Mouse (Mus musculus) adrenal gland, postnatal 10 days (tissue): Measurements from ENCODE around the gene Fibin. TPM values are rescaled to one million over a fixed set of nuclear protein-coding genes. Genes with fewer than 3 reads are reported as not detected.

Experiments
- DNase-seq: peaks from one replicate; pipeline ENCODE4 v3.0.0; 2021; ENCODE audit warnings: mixed read lengths
- long read RNA-seq, 2 experiments: library from polyadenylated mRNA; stranded (forward); transcript quantifications; one replicate each; pipeline ENCODE4 v2.0.0; 2021
- total RNA-seq, 2 experiments: library from RNA; stranded (reverse); gene quantifications; 2 replicates each; pipeline ENCODE4 v1.2.3; 2021

Gene Fibin
- 10 to 100 TPM in 1 of 2 experiments, 1 to 10 TPM in 1; 7.5 to 10.2 TPM for total RNA-seq
- long read RNA-seq, experiment 1, transcript Fibin-201 (1 exons, 2,267 nt) = major isoform, 17 of 17 reads
- long read RNA-seq, experiment 1, partial matches to known transcripts = 0 of 17 reads
- long read RNA-seq, experiment 1, other reads (novel, unspliced or antisense) = 0 of 17 reads
- long read RNA-seq, experiment 2, partial matches to known transcripts = 0 of 2 reads
- long read RNA-seq, experiment 2, other reads (novel, unspliced or antisense) = 0 of 2 reads

- peak; percentile 56 for DNase-seq
These were observed at the start of gene Fibin for GRCm38 (mm10) chr2:110362432-110363283. Gene Fibin (minus strand): TSS chr2:110363183.

GRCm38 (mm10) chr2:110411428-110411827, 48.4 kb upstream of the Fibin start:
- no peak for DNase-seq

- no peak for DNase-seq
These were observed 45.8 kb upstream of the Fibin start for GRCm38 (mm10) chr2:110408757-110409156.

- no peak for DNase-seq
These were observed 29.8 kb upstream of the Fibin start for GRCm38 (mm10) chr2:110392714-110393336.

GRCm38 (mm10) chr2:110390736-110391409, 27.9 kb upstream of the Fibin start:
- DNase-seq = no peak

- DNase-seq = no peak
These were observed 16.8 kb upstream of the Fibin start for GRCm38 (mm10) chr2:110379811-110380210.

GRCm38 (mm10) chr2:110376660-110377059, 13.7 kb upstream of the Fibin start:
- DNase-seq = no peak

- DNase-seq = no peak
These were observed 12.5 kb upstream of the Fibin start for GRCm38 (mm10) chr2:110375475-110375874.

GRCm38 (mm10) chr2:110373186-110373585, 10.2 kb upstream of the Fibin start:
- DNase-seq = no peak

GRCm38 (mm10) chr2:110367382-110367887, 4.5 kb upstream of the Fibin start:
- no peak for DNase-seq

GRCm38 (mm10) chr2:110365401-110365800, 2.4 kb upstream of the Fibin start:
- DNase-seq = no peak

GRCm38 (mm10) chr2:110363855-110364254, 872 bp upstream of the Fibin start:
- DNase-seq = no peak

GRCm38 (mm10) chr2:110353302-110353970, 9.5 kb downstream of the Fibin start:
- DNase-seq = no peak

- DNase-seq = peak; percentile 47
These were observed 11.1 kb downstream of the Fibin start for GRCm38 (mm10) chr2:110351843-110352251.

GRCm38 (mm10) chr2:110351406-110351805, 11.6 kb downstream of the Fibin start:
- no peak for DNase-seq

GRCm38 (mm10) chr2:110328953-110329352, 34.0 kb downstream of the Fibin start:
- no peak for DNase-seq

GRCm38 (mm10) chr2:110319949-110320348, 43.0 kb downstream of the Fibin start:
- DNase-seq = peak; percentile 5

- no peak for DNase-seq
These were observed 43.7 kb downstream of the Fibin start for GRCm38 (mm10) chr2:110319266-110319665.

GRCm38 (mm10) chr2:110318719-110319118, 44.3 kb downstream of the Fibin start:
- no peak for DNase-seq

- DNase-seq = no peak
These were observed 46.7 kb downstream of the Fibin start for GRCm38 (mm10) chr2:110316116-110316883.
